Mouse (Mus musculus) ovary, adult 10 weeks (tissue): ENCODE results near the gene Stard3. TPM values are rescaled to one million over a fixed set of nuclear protein-coding genes. Genes with fewer than 3 reads are reported as not detected.

Experiments used
- polyA plus RNA-seq: library from polyadenylated mRNA; stranded (reverse); fragments of 350-450 nt; fragmentation: Illumina TruSeq; extraction: RNeasy Lipid Tissue Mini Kit (QIAGEN cat#74804); gene quantifications from one replicate; pipeline ENCODE4 v1.2.3, GENCODE M21; 2014

Gene Stard3
- 0.91 TPM for polyA plus RNA-seq

DNA sequence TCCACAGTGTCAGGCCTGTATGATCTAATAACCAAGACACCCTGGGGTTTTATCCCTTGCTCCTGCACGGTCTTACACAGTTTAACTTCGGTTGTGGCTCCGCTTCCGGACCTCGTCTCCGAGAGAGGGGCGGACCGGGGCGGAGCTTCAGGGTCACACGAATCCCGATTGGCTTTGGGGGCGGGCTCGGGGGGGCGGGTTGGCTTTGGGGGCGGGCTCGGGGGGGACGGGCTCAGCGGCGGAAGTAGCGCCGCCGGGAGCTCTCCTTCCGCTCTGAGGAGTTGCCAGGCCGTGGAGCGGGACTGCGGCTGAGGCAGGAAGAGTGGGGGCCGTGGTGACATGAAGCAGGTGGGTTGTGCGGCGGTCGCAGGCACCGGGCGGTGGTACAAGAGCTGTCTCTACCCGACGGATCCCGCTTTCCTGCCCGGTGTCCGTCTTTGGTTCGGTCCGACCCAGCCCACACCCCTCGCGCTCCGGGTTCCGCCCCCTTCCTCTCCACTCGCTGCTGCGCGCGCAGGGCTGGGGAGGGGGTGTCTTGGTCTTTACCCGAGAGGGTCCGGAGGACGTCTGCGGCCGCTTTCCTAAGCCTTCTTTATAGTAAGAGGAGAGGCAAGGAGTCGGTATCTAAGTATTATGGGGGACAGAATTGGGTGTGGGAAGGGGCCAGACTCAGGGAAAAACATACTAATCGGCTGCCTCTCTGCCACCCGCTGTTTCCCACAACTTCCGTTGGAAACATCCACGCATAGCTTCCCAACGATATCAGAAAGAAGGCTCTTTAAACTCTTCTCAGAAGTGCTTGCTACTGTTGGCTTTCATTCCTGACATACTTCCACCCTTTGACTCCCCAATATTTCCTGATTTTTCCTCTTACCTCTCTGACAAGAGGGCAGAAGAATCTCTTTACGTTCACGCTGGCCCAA lies at the start of gene Stard3:
Stard3 (plus strand) TSS at position 208 of the 923 bp plus-strand sequence.

DNA sequence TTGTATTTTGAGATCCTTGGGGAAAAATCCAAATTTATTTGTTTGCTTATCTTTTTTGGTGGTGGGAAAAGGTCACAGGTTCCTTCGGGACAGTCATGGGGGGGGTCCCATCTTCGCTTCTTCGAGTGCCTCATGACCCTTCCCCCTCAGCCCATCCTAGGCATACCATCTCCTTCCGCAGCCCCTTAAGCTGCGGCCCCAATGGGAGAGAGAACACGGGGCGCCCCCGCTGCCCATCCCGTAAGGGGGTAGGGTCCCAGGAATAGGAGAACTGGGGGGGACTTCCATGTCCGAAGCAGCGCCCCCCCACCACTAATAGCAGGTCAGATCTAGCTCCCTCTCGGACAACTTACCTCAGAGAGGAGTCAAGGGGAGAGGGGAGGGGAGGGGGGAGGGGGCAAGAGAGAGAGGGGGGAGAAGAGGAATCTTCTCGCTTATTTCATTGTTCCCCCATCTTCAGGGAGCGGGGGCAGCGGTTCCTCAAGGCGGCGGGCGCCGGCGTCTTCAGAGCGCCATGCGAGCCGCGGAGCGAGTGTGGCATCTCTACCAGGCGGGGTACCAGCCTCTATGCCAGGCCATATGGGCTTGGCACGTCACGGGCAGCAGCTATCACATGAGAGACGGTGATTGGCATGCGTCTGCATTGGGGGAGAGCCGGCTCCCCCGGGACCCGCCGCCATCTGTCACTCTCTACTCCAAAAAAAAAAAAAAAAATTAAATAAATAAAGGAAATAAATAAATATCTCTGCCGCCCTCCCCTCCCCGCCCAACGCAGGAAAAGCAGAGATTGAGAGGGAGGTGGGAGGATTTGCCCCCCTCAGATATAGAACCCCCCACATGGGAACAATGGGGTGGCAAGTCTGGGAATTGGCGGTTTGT lies 28.8 kb upstream of the Stard3 start, which contains the start of gene Neurod2:
Neurod2 (minus strand) TSS at position 568 of the 879 bp plus-strand sequence.

DNA sequence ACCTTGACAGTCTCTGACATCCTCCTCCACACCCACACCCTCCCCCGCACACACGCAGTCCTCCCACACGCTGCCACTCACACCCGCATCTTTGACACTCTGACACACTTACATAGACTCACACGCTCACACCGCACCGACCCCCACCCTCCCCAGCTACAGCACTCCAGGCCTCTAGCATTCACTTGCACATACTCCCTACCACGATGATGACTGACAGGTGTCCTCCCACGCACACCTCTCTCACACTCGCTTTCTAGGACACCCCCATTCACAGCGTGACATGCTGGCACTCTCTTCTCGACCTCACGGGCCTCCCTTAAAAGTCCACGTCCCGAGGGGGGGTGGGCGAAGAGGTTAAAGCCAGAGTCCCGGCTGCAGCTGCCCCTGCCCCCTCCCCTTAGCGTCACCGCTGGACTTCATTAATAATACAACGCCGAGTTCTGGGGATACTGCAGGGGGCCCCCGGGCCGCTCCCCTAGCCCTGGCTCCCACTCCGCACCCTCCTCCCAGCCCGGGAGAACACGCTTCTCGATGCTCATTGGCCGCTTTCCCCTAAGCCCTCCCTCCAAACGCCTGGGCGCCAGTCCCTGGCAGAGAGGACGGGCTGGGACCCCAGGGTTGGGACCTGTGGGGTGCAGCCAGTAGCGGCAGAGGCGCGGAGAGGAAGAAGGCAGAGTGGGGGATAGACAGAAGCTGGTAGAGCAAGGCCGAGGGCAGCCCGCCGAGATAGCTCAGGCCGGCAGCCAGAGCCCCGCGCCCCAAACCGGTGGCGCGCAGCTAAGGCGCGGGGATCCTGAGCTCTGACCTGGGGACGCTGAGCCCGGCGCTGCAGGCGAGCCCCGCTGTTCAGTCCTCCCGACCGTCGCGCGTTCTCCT lies 9.8 kb upstream of the Stard3 start, which contains the start of gene Ppp1r1b:
Ppp1r1b (plus strand) TSS at position 322 of the 879 bp plus-strand sequence.

GRCm38 (mm10) chr11:98383261-98384030 lies 25.3 kb downstream of the Stard3 start, which contains the start of gene Tcap:
Gene Tcap, plus strand, starts transcription at chr11:98383811.

DNA sequence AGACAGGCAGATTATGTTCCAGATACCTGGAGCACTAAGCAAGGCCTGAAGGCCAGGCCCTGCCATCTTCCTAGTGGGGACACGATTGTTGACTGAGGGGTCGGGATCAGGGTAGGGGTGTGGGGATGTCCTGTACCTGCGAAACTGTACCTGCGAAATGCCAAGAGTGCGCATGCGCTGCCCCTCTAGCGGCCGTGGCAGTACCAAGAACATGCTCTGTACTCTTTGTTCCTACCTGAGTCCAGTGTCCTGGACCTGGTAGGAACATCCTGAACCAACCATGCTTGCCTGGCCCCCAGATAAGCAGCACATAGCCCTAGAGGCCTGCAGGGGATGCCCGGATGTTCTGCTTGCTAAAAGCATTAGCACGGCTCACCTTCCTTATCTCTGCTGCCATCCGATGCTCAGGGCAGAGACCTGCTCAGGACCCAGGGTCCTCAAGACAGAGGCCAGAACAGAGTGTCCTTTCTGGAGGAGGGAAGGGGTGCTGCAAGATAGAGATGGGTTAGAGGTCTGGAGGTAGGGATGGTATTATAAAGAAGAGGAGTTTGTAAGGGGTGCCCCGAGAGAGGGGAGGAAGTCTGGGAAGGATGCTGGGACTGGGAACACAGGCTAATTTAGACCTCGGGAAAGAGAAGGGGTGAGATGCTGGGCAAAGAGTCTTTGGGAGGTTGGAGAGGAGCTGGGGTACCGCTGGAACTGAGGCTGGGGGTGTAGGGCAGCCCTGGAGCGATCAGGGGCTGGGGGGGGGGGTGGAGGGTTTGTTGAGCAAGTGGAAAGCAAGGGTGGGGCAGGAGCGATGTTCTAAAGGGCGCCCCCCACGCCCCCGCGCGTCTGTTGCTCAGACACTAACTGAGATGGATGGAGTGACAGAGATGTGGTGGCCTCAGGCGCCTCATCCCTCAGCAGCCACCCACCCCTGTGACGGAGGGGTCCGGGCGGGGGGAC lies 27.7 kb downstream of the Stard3 start, which contains the start of gene Pnmt:
Pnmt (plus strand) TSS at position 813 of the 948 bp plus-strand sequence.

DNA sequence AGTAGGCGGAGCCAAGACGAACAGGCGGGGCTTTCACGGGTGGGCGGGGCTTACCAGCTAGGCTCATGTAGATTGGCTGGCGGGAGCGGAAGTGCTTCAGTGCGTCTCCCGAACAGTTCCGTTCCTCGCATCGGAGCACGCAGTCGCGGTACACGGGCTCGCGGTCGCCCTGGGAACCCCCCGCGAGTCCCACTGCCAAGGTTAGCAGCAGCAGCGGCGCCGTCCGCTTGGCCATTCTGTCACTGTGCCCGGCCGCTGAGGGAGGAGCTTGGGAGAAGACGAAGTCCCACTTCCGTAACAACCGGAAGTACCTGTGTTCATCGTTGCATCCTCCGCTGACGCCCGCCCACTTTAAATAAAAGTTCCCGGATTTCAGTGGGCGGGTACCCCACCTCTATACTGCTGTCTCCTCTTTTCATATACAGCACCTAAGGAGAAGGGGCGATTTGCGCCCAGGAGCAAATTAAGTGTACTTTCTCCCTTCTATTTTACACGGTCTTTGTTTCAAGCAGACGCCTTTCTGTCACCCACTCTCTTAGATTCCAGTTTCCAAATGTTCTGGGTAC lies 42.1 kb downstream of the Stard3 start, which contains the start of gene Pgap3:
Pgap3 (minus strand) TSS at position 330 of the 566 bp plus-strand sequence.

DNA sequence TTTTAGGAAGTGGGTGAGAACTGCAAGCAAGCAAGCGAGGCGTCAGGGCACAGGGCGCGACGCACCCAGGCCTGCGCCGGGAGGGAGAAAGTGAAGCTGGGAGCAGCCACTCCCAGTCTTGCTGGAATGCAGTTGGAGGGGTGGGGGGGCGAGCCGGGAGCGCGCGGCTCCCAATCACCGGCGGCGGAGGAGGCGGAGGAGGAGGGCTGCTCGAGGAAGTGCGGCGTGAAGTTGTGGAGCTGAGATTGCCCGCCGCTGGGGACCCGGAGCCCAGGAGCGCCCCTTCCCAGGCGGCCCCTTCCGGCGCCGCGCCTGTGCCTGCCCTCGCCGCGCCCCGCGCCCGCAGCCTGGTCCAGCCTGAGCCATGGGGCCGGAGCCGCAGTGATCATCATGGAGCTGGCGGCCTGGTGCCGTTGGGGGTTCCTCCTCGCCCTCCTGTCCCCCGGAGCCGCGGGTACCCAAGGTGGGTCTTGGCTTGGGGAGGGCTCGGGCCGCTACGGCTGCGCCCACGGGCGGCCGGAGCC lies 54.2 kb downstream of the Stard3 start, which contains the start of gene Erbb2:
Erbb2 (plus strand) TSS at position 198 of the 524 bp plus-strand sequence.

Other genes with a start within 250 kb of the Stard3 start
- gene Fbxl20, start 208.0 kb upstream of the Stard3 start, polyA plus RNA-seq = 27.7 TPM
- 47.4 TPM for gene Med1, start 165.1 kb upstream of the Stard3 start, polyA plus RNA-seq
- 39.3 TPM for gene Cdk12, start 155.3 kb upstream of the Stard3 start, polyA plus RNA-seq
- not detected for gene Neurod2, start 28.7 kb upstream of the Stard3 start, polyA plus RNA-seq
- 1.1 TPM for gene Ppp1r1b, start 10.0 kb upstream of the Stard3 start, polyA plus RNA-seq
- gene Tcap, start 25.4 kb downstream of the Stard3 start, polyA plus RNA-seq = not detected
- gene Pnmt, start 28.1 kb downstream of the Stard3 start, polyA plus RNA-seq = not detected
- gene Pgap3, start 42.1 kb downstream of the Stard3 start, polyA plus RNA-seq = not detected
- gene Erbb2, start 54.1 kb downstream of the Stard3 start, polyA plus RNA-seq = 0.71 TPM
- 30.3 TPM for gene Mien1, start 80.6 kb downstream of the Stard3 start, polyA plus RNA-seq
- 0.31 TPM for gene Grb7, start 88.0 kb downstream of the Stard3 start, polyA plus RNA-seq
- 0.31 TPM for gene Ikzf3, start 187.7 kb downstream of the Stard3 start, polyA plus RNA-seq
- 0.60 TPM for gene Zpbp2, start 192.7 kb downstream of the Stard3 start, polyA plus RNA-seq
- 6.9 TPM for gene Ormdl3, start 229.0 kb downstream of the Stard3 start, polyA plus RNA-seq
- gene Lrrc3c, start 239.9 kb downstream of the Stard3 start, polyA plus RNA-seq = not detected